Mouse (Mus musculus): ENCODE measurements around the gene Kcnj10.

Kcnj10 gene

GRCm38 (mm10) chr1:172312768-172313561 lies 28.0 kb upstream of the Kcnj10 start:
- DNase-seq = no peak

- no peak for DNase-seq
These were observed 27.2 kb upstream of the Kcnj10 start for GRCm38 (mm10) chr1:172313613-172314411.

GRCm38 (mm10) chr1:172314911-172315310 lies 26.1 kb upstream of the Kcnj10 start:
- no peak for DNase-seq

GRCm38 (mm10) chr1:172317431-172317830 lies 23.6 kb upstream of the Kcnj10 start:
- no peak for DNase-seq

GRCm38 (mm10) chr1:172317946-172318345 lies 23.1 kb upstream of the Kcnj10 start:
- no peak for DNase-seq

- DNase-seq = no peak
These were observed 22.5 kb upstream of the Kcnj10 start for GRCm38 (mm10) chr1:172318424-172319035.

- no peak for DNase-seq
These were observed 21.7 kb upstream of the Kcnj10 start for GRCm38 (mm10) chr1:172319346-172319745.

GRCm38 (mm10) chr1:172319921-172320411 lies 21.0 kb upstream of the Kcnj10 start:
- no peak for DNase-seq

- DNase-seq = no peak
These were observed 18.3 kb upstream of the Kcnj10 start for GRCm38 (mm10) chr1:172322725-172323124.

- no peak for DNase-seq
These were observed 17.7 kb upstream of the Kcnj10 start for GRCm38 (mm10) chr1:172323298-172323697.

GRCm38 (mm10) chr1:172323801-172324359 lies 17.1 kb upstream of the Kcnj10 start:
- DNase-seq = no peak

- DNase-seq = peak; percentile 81
These were observed 16.3 kb upstream of the Kcnj10 start for GRCm38 (mm10) chr1:172324725-172325124.

GRCm38 (mm10) chr1:172325680-172326535 lies 15.1 kb upstream of the Kcnj10 start:
- DNase-seq = peak; percentile 85

- DNase-seq = no peak
These were observed 14.3 kb upstream of the Kcnj10 start for GRCm38 (mm10) chr1:172326684-172327083.

- no peak for DNase-seq
These were observed 13.6 kb upstream of the Kcnj10 start for GRCm38 (mm10) chr1:172327206-172328001.

GRCm38 (mm10) chr1:172328041-172328440 lies 13.0 kb upstream of the Kcnj10 start:
- no peak for DNase-seq

- no peak for DNase-seq
These were observed 12.5 kb upstream of the Kcnj10 start for GRCm38 (mm10) chr1:172328461-172328860.

- no peak for DNase-seq
These were observed 11.9 kb upstream of the Kcnj10 start, which contains the start of gene Kcnj9 for GRCm38 (mm10) chr1:172329131-172329530. Gene Kcnj9 (minus strand): TSS chr1:172329318.

GRCm38 (mm10) chr1:172329616-172330015 lies 11.4 kb upstream of the Kcnj10 start:
- no peak for DNase-seq

- DNase-seq = no peak
These were observed 9.5 kb upstream of the Kcnj10 start for GRCm38 (mm10) chr1:172331422-172331947.

GRCm38 (mm10) chr1:172332925-172333324 lies 8.1 kb upstream of the Kcnj10 start:
- no peak for DNase-seq

All from kidney, adult 18-20 months (tissue).